Mouse (Mus musculus): ENCODE measurements around the gene Tifab. TPM values are rescaled to one million over a fixed set of nuclear protein-coding genes. Genes with fewer than 3 reads are reported as not detected.

The Tifab gene
- polyA plus RNA-seq (2014; fragmentation: Illumina TruSeq; extraction: RNeasy Lipid Tissue Mini Kit (QIAGEN cat#74804); ENCODE audit: low replicate concordance) = 2.2 TPM

GRCm38 (mm10) chr13:56178416-56179035 lies at the start of gene Tifab:
Tifab (minus strand) TSS chr13:56178885.

GRCm38 (mm10) chr13:56136200-56136599 lies 42.5 kb downstream of the Tifab start, which contains the start of gene H2afy:
H2afy (minus strand) TSS chr13:56136361.

Other genes with a start within 250 kb of the Tifab start
- gene H2afy, start 42.5 kb downstream of the Tifab start, polyA plus RNA-seq (2014; fragmentation: Illumina TruSeq; extraction: RNeasy Lipid Tissue Mini Kit (QIAGEN cat#74804); ENCODE audit: low replicate concordance) = 16.7 TPM
- not detected for gene Neurog1, start 73.3 kb upstream of the Tifab start, polyA plus RNA-seq (2014; fragmentation: Illumina TruSeq; extraction: RNeasy Lipid Tissue Mini Kit (QIAGEN cat#74804); ENCODE audit: low replicate concordance)
- gene Cxcl14, start 117.7 kb upstream of the Tifab start, polyA plus RNA-seq (2014; fragmentation: Illumina TruSeq; extraction: RNeasy Lipid Tissue Mini Kit (QIAGEN cat#74804); ENCODE audit: low replicate concordance) = 10.5 TPM
- not detected for gene Gm3045, start 247.7 kb upstream of the Tifab start, polyA plus RNA-seq (2014; fragmentation: Illumina TruSeq; extraction: RNeasy Lipid Tissue Mini Kit (QIAGEN cat#74804); ENCODE audit: low replicate concordance)